Mouse (Mus musculus) lung, adult 2 months (tissue): Measurements from ENCODE around the gene Rora.

Experiments used
- CTCF ChIP-seq: fragments of 200-500 bp; IDR thresholded peaks from 2 replicates; pipeline ENCODE4 v1.5.1; 2011; ENCODE audit warnings: mild to moderate bottlenecking, low read length, control low read depth; ENCODE audit not compliant: insufficient read depth
- POLR2A ChIP-seq: fragments of 200-500 bp; IDR thresholded peaks from 2 replicates; pipeline ENCODE4 v1.6.1; 2011; ENCODE audit warnings: low read depth, mild to moderate bottlenecking, control low read depth, low read length, borderline replicate concordance; ENCODE audit errors: extremely low read depth

- no peak for TF ChIP-seq CTCF
- TF ChIP-seq POLR2A, result no peak
These were observed 282.0 kb downstream of the Rora start for GRCm38 (mm10) chr9:68935611-68936010.
